Mouse (Mus musculus): ENCODE measurements around the gene Icam4.

DNA sequence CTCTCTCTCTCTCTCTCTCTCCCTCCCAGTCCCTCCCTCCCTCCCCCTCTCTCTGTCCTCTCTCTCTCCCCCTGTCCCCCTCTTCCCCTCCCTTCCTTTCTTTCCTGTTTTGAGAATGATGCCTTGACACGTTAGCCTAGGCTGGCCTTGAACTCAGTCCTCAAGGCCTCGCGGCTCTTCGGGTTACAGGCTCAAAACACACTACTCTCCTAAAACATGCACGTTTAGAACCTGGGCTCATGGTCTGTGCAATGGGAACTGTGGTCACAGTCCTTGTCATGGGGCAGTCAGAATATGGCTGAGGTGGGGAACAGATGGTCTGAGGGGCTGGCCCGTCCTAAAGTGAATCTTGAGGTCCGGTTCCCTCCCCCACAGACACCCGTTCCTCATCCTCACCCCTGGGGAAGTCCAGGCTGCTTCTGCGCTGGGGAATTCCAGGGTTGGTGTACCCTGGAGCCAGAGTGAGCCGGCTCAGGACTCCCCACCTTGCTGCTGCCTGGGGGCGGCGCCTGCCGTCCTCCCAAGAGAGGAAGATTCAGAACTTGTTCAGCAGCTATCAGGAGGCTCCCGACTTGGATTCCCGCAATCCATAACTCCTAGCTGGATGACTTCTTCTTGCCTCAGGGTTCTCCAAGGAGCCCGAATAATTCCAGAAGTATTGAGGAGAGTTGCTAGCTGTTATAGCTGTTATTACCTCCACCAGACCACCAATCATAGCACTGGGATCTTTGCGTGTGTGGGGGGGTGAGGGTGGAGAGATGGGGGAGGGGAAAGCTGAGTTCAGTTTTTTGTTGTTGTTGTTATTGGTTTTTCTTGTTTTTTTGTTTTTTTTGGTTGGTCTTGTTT is 12.6 kb upstream of the Icam4 start:
- TF ChIP-seq POLR2A (IDR thresholded peaks at IDR 0.05; ENCODE audit: borderline replicate concordance, extremely low read depth, insufficient read depth, insufficient read length, poor library complexity, severe bottlenecking): no peak
- no peak for TF ChIP-seq CTCF (IDR thresholded peaks at IDR 0.05; ENCODE audit: borderline replicate concordance, extremely low read depth, insufficient read depth, insufficient read length)
